Mouse (Mus musculus) erythroblast, embryonic 14.5 days (primary cell): Measurements from ENCODE around the gene Tmbim1. TPM values are rescaled to one million over a fixed set of nuclear protein-coding genes. Genes with fewer than 3 reads are reported as not detected.
"Not testable (repeated sequence)": the region's sequence is repeated elsewhere in the genome, so short reads cannot be mapped to it uniquely, and the experiment has no call there.

Experiments used
- H3K27me3 ChIP-seq: 2 replicates; pipeline ENCODE4 v1.6.1; 2012; ENCODE audit warnings: inconsistent platforms; ENCODE audit not compliant: control insufficient read depth
- H3K36me3 ChIP-seq: 2 replicates; pipeline ENCODE4 v1.6.1; 2012; ENCODE audit warnings: mild to moderate bottlenecking, inconsistent platforms; ENCODE audit not compliant: control insufficient read depth
- H3K4me1 ChIP-seq: 2 replicates; pipeline ENCODE4 v1.6.1; 2012; ENCODE audit warnings: inconsistent platforms; ENCODE audit not compliant: control insufficient read depth
- H3K4me3 ChIP-seq: replicated peaks from 2 replicates; pipeline ENCODE3; 2012; ENCODE audit warnings: moderate library complexity, mild to moderate bottlenecking, inconsistent platforms
- H3K9me3 ChIP-seq: 2 replicates; pipeline ENCODE4 v1.6.1; 2012; ENCODE audit warnings: low read length, inconsistent platforms, mixed read lengths; ENCODE audit not compliant: control insufficient read depth
- GATA1 ChIP-seq: IDR thresholded peaks from 2 replicates; pipeline ENCODE4 v1.6.1; 2012; ENCODE audit warnings: low read length, inconsistent platforms, mixed read lengths
- TAL1 ChIP-seq: IDR thresholded peaks from 3 replicates; pipeline ENCODE4 v1.6.1; 2012; ENCODE audit warnings: low read length, inconsistent platforms, mixed read lengths
- polyA plus RNA-seq: library from polyadenylated mRNA; stranded (reverse); fragments of >175 nt; gene quantifications from 2 replicates; pipeline ENCODE4 v1.2.3, GENCODE M21; 2012

Tmbim1 gene
- polyA plus RNA-seq, 1 experiment = 2.7 TPM

GRCm38 (mm10) chr1:74292331-74293020, 12.9 kb downstream of the Tmbim1 start:
- H3K4me3 ChIP-seq = no peak overlapping the region
- peaks cover 58% of the 10 kb centered on the region for H3K4me1 ChIP-seq
- H3K36me3 ChIP-seq = peaks cover 83% of the 10 kb centered on the region
- TF ChIP-seq TAL1 (no peak), GATA1 (no peak)
- H3K27me3 ChIP-seq = no peaks in the 10 kb centered on the region
- H3K9me3 ChIP-seq = no peaks in the 10 kb centered on the region

GRCm38 (mm10) chr1:74290141-74290540, 15.3 kb downstream of the Tmbim1 start:
- H3K4me3 ChIP-seq = no peak overlapping the region
- TF ChIP-seq TAL1 = no peak
- H3K27me3 ChIP-seq = no peaks in the 10 kb centered on the region
- H3K36me3 ChIP-seq = peaks cover 75% of the 10 kb centered on the region
- H3K4me1 ChIP-seq = peaks cover 56% of the 10 kb centered on the region
- H3K9me3 ChIP-seq = no peaks in the 10 kb centered on the region

GRCm38 (mm10) chr1:74289740-74290139, 15.7 kb downstream of the Tmbim1 start:
- Histone ChIP-seq H3K4me1 (peaks cover 53% of the 10 kb centered on the region), H3K9me3 (no peaks in the 10 kb centered on the region), H3K36me3 (peaks cover 71% of the 10 kb centered on the region), H3K4me3 (no peak overlapping the region), H3K27me3 (no peaks in the 10 kb centered on the region)
- TF ChIP-seq GATA1 = no peak
- no peak for TF ChIP-seq TAL1

- no peaks in the 10 kb centered on the region for H3K9me3 ChIP-seq
- H3K36me3 ChIP-seq = peaks cover 68% of the 10 kb centered on the region
- H3K4me1 ChIP-seq = peaks cover 50% of the 10 kb centered on the region
- H3K4me3 ChIP-seq = no peak overlapping the region
- TF ChIP-seq TAL1 = no peak
- no peak for TF ChIP-seq GATA1
- H3K27me3 ChIP-seq = no peaks in the 10 kb centered on the region
Observed at GRCm38 (mm10) chr1:74289248-74289647, 16.2 kb downstream of the Tmbim1 start.

GRCm38 (mm10) chr1:74288327-74288726, 17.1 kb downstream of the Tmbim1 start:
- TF ChIP-seq GATA1 (no peak), TAL1 (no peak)
- Histone ChIP-seq H3K4me1 (peaks cover 48% of the 10 kb centered on the region), H3K36me3 (peaks cover 59% of the 10 kb centered on the region), H3K27me3 (no peaks in the 10 kb centered on the region), H3K4me3 (no peak overlapping the region), H3K9me3 (no peaks in the 10 kb centered on the region)

- Histone ChIP-seq H3K4me1 (peaks cover 51% of the 10 kb centered on the region), H3K36me3 (peaks cover 59% of the 10 kb centered on the region)
- H3K27me3 ChIP-seq, H3K4me3 ChIP-seq, H3K9me3 ChIP-seq: not testable (repeated sequence)
Observed at GRCm38 (mm10) chr1:74286869-74287607, 18.4 kb downstream of the Tmbim1 start.

GRCm38 (mm10) chr1:74285212-74286010, 20.0 kb downstream of the Tmbim1 start:
- H3K36me3 ChIP-seq = peaks cover 61% of the 10 kb centered on the region
- peak overlapping the region; percentile 83 for H3K4me3 ChIP-seq
- no peaks in the 10 kb centered on the region for H3K27me3 ChIP-seq
- no peak for TF ChIP-seq GATA1
- no peak for TF ChIP-seq TAL1
- H3K9me3 ChIP-seq = no peaks in the 10 kb centered on the region
- H3K4me1 ChIP-seq = peaks cover 56% of the 10 kb centered on the region

GRCm38 (mm10) chr1:74284543-74285160, 20.8 kb downstream of the Tmbim1 start, which contains the start of the genes Aamp and Pnkd:
Aamp (minus strand) TSS chr1:74284738.
Pnkd (plus strand) TSS chr1:74284930.
- peaks cover 61% of the 10 kb centered on the region for H3K36me3 ChIP-seq
- no peak for TF ChIP-seq GATA1
- TF ChIP-seq TAL1 = no peak
- no peaks in the 10 kb centered on the region for H3K9me3 ChIP-seq
- H3K4me1 ChIP-seq = peaks cover 56% of the 10 kb centered on the region
- H3K27me3 ChIP-seq = no peaks in the 10 kb centered on the region
- peak within 1 kb of the TSS; percentile 83 for H3K4me3 ChIP-seq
